Mouse (Mus musculus) neutrophil, adult 83 days (primary cell): ENCODE measurements around the gene Slitrk5. TPM values are rescaled to one million over a fixed set of nuclear protein-coding genes. Genes with fewer than 3 reads are reported as not detected.

Experiments
- total RNA-seq, 2 experiments: library from RNA; stranded (reverse); gene quantifications; one replicate each; pipeline ENCODE4 v1.2.4; 2023

The Slitrk5 gene
- total RNA-seq, result not detected

DNA sequence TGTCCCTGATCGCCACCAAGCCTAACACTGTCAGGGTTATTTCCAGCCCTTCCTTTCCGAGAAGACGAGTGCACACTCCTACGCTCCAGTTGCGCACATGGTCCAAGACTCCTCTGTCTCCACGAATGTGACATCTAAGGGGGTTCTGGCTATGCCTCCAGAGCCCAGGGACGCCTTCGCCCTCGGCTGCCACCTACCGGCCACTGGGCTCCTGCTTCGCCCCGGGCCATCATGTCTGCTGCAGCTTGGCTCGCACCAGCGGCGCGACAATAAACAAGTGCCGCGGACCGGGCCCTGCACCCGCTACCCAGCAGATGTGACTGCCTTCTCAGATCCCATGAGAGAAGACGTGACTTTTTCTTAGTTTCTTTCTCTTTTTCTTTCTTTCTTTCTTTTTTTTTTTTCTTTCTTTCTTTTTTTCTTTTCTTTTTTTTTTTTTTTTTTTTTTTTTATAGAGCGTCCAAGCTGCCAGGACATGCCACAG lies at the start of gene Slitrk5:
Slitrk5 (plus strand) TSS at position 434 of the 484 bp plus-strand sequence.

